Mouse (Mus musculus): ENCODE results near the gene Acot7. TPM values are rescaled to one million over a fixed set of nuclear protein-coding genes. Genes with fewer than 3 reads are reported as not detected.

Acot7 gene
- 0.74 TPM for polyA plus RNA-seq (2014; fragmentation: Illumina TruSeq; extraction: RNeasy Lipid Tissue Mini Kit (QIAGEN cat#74804); ENCODE audit: low replicate concordance)

DNA sequence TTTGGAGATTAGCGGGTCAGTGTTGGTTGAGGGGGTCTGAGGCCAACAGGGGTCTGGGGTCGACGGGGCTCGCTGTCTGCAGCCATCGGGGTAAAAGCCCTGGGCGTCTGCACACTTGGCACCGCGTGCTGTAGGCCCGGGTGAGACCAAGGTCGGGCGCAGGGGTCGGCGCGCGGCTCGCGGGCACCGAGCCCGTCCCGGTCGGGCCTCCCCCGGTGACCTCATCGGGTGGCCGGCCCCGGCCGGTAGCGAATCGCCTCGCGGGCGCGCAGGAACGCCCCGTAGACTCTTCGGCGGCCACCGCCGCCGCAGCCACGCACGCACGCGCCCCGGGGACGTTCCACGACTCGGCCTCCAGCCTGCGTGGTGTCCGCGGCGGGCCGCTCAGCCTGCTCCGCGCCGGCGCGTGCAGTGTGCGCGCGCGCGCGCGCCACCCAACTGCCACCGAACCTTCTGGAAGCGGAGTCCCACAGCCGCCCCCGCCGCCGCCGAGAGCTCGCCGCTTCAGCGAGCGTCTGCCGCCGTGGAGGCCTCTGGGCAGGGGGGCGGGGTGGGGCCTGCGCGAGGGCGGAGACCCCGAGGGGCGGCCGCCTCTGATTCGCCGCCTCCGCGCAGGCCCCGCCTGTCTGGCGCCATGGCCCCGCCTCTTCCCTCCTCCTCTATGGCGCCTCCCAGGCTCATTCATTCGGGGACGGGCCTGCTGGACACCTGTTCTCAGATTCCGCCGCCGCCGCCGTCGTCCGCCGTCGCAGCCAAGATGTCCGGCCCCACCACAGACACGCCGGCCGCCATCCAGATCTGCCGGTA is at the start of gene Acot7:
Acot7 (plus strand) TSS at position 598 of the 807 bp plus-strand sequence.

DNA sequence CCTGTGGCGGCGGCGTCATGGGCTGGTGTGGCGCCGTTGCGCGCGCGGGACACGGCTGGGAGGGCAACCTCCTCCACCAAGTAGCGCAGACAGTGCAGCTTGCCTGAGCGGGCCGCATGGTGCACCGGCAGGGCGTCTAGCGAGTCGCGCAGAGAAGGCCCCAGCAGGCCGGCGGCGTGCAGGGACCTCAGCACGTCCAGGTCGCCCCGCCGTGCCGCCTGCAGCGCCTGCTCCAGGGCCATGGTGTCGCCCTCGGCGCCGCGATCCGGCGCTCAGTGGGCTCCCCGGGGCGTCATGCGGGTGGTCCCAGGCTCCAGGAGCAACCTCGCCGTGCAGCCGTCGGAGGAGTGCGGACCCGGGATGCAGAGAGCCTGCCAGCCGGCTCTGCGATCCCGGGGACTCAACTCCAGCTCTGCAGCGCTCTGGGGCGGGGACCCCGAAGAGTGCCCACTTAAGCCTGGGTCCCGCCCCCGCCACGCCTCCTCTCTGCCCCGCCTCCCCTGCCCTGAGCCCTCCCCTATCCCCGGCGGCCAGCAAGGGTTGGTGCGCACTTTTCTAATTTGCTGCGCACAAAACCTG is 25.9 kb upstream of the Acot7 start, which contains the start of gene Espn:
Espn (minus strand) TSS at position 406 of the 579 bp plus-strand sequence.

DNA sequence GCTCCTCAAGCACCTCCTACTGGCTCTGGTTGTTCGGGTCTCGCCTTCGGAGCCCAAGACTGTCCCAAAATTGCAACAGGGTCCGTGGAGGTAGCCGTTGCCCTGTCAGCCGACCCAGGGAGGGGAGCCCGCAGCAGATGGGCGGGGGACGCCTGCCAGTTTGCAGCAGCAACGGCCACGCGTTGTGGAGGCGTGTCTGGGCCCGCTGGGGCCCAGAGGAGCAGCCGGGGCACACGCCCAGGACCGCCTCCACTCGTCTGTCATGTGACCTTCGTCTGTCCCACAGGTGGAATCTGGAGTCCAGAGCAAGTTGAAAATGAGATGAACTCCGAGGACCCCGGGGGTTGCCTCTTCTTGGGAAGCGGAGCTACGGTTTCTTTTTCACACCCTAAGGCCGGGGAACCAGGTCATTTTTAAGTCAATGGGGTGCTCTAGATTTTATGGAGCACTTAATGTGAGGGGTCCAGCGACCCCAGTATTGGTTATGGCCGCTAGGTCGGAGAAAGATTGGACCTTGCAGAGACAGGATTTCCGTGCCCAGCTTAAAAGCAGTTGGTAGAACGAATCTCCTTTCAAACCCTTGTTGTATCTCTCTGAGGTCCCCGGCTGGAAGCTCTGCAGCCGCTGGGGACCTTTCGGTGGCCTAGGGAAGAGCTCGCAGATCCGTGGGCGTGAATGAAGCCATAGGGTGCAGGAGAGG is 19.2 kb upstream of the Acot7 start, which contains the start of gene Hes2:
Hes2 (plus strand) TSS at position 283 of the 700 bp plus-strand sequence.

DNA sequence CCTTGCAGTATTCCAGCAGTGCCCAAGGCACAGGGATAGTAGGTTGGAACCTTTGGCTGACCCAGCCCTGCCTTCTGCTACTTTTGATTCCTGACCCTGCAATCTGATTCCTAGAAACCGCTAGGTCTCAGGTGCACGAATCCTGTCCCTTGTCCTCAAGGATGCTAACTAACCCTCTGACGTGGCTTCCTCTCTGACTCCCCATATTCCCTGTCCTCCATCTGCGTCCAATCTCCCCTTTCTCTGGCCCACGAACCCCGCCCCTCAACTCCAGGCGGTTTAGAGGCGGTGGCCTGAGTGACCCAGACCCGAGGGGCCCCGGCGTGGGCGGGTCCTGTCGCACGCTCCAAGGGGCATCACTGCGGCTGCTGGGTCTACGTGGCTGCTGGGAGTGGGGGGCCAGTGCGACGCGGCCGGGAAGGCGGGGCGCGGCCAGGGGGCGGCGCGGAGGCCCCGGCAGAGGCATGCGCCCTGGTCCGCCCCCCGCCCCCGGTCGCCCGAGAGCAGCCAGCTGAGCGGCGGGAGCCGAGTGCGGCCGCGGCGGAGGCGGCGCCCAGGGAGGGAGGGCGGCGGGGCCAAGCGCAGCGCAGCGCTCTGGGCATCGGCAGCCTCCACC is 95.8 kb downstream of the Acot7 start, which contains the start of gene Gpr153:
Gpr153 (plus strand) TSS at position 612 of the 616 bp plus-strand sequence.

DNA sequence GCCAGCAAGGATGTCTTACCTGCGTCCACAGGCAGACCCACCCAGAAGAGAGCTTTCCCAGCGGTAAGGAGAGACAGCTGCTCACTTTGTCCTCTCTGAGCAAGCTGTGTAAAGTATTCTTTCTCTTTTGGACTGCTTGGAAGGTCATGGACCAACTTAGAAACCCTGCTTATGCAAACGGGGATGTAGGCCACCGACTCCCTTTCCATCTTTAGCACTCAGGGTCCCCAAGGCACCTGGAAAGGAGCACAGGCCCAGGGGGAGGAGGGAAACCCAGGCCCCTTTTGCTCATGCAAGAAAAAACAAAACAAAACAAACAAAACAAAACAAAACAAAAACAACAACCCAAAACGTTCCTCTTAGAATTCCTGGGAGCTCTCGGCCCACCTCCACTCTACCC is 113.6 kb downstream of the Acot7 start, which contains the start of gene Hes3:
Hes3 (minus strand) TSS at position 101 of the 400 bp plus-strand sequence.

DNA sequence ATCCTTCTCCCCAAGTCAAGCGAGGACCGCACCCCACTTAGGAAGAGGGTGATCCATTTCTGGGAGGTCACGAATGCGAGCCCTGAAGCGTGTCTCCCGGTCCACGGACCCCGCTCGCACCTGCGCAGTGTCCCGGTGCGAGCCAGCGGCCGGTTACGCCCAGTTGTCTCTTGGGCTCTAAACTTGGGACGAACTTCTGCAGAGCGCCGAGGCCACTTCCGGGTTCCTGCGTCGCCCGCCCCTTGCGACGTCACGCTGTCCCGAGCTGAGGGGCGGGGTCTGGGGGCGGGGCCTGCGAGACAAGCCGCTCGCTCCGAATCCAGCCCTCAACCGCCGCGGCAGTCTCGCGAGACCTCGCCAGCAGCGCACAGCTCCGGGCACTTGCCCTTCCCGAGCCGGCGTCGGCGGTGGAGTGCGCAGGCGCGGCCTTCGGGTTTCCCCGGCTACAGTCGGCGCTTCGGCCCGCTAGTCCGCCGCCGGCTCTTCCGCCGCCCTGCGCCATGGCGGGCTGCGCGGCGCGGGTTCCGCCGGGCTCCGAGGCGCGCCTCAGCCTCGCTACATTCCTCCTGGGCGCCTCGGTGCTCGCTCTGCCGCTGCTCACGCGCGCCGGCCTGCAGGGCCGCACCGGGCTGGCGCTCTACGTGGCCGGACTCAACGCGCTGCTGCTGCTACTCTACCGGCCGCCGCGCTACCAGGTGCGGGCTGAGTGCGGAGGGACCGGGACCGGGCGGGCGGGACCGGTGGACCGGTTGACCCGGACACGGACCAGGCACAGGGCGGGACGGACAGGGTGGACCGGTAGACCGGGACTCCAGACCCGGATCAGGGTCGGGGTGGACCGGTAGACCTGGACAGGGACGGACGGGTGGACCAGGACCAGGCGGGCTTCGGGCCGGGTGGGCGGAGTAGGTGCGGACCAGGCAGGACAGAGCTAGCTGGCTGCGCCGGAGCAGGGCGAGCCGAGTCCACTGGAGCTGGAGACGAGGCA is 119.2 kb downstream of the Acot7 start, which contains the start of gene Icmt:
Icmt (plus strand) TSS at position 354 of the 988 bp plus-strand sequence.

DNA sequence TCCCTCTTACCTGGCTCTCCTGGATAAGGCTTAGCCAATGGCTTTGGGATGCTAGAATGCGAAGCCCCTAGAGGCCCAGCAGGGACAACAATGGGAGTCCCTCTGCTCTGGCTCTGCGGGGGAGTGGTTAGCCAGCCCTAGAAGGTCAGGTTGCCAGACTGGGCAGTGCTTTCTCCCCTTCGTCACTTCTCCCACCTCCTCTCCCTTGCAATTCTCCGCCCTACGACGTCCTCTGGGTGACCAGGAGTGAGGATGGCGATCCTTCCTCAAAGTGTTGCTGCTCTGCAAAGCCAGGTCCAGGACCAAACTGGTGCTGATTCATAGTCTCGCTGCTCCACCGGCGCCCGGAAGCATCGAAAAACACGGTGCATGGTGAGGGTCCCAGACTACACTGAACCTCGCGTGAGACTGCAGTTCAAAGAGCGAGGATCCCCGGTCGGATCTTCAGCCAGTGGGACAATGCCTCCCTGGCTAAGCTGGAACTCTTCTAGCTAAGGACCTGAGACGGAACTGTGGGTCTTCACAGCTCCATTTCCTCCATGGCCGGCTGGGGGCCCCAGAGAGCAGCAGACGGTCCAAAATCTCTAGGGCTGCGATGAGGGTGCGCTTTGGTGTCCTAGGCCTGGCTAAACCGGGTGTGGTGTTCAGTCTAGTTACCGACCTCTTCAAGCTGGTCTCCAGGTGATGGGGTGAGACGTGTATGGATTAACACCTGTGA is 140.7 kb downstream of the Acot7 start, which contains the start of gene Rnf207:
Rnf207 (minus strand) TSS at position 477 of the 718 bp plus-strand sequence.

Other genes starting within 250 kb of the Acot7 start
- 17.6 TPM for gene Dnajc11, start 244.4 kb upstream of the Acot7 start, polyA plus RNA-seq (2014; fragmentation: Illumina TruSeq; extraction: RNeasy Lipid Tissue Mini Kit (QIAGEN cat#74804); ENCODE audit: low replicate concordance)
- gene Thap3, start 189.1 kb upstream of the Acot7 start, polyA plus RNA-seq (2014; fragmentation: Illumina TruSeq; extraction: RNeasy Lipid Tissue Mini Kit (QIAGEN cat#74804); ENCODE audit: low replicate concordance) = not detected
- gene Phf13, start 181.9 kb upstream of the Acot7 start, polyA plus RNA-seq (2014; fragmentation: Illumina TruSeq; extraction: RNeasy Lipid Tissue Mini Kit (QIAGEN cat#74804); ENCODE audit: low replicate concordance) = 4.8 TPM
- gene Klhl21, start 169.3 kb upstream of the Acot7 start, polyA plus RNA-seq (2014; fragmentation: Illumina TruSeq; extraction: RNeasy Lipid Tissue Mini Kit (QIAGEN cat#74804); ENCODE audit: low replicate concordance) = 1.1 TPM
- gene Zbtb48, start 150.5 kb upstream of the Acot7 start, polyA plus RNA-seq (2014; fragmentation: Illumina TruSeq; extraction: RNeasy Lipid Tissue Mini Kit (QIAGEN cat#74804); ENCODE audit: low replicate concordance) = 1.3 TPM
- not detected for gene Tas1r1, start 139.6 kb upstream of the Acot7 start, polyA plus RNA-seq (2014; fragmentation: Illumina TruSeq; extraction: RNeasy Lipid Tissue Mini Kit (QIAGEN cat#74804); ENCODE audit: low replicate concordance)
- 9.7 TPM for gene Nol9, start 138.8 kb upstream of the Acot7 start, polyA plus RNA-seq (2014; fragmentation: Illumina TruSeq; extraction: RNeasy Lipid Tissue Mini Kit (QIAGEN cat#74804); ENCODE audit: low replicate concordance)
- not detected for gene Plekhg5, start 105.6 kb upstream of the Acot7 start, polyA plus RNA-seq (2014; fragmentation: Illumina TruSeq; extraction: RNeasy Lipid Tissue Mini Kit (QIAGEN cat#74804); ENCODE audit: low replicate concordance)
- not detected for gene Tnfrsf25, start 62.2 kb upstream of the Acot7 start, polyA plus RNA-seq (2014; fragmentation: Illumina TruSeq; extraction: RNeasy Lipid Tissue Mini Kit (QIAGEN cat#74804); ENCODE audit: low replicate concordance)
- gene Espn, start 25.8 kb upstream of the Acot7 start, polyA plus RNA-seq (2014; fragmentation: Illumina TruSeq; extraction: RNeasy Lipid Tissue Mini Kit (QIAGEN cat#74804); ENCODE audit: low replicate concordance) = 5.0 TPM
- 6.7 TPM for gene Hes2, start 19.3 kb upstream of the Acot7 start, polyA plus RNA-seq (2014; fragmentation: Illumina TruSeq; extraction: RNeasy Lipid Tissue Mini Kit (QIAGEN cat#74804); ENCODE audit: low replicate concordance)
- 0.63 TPM for gene Gpr153, start 96.1 kb downstream of the Acot7 start, polyA plus RNA-seq (2014; fragmentation: Illumina TruSeq; extraction: RNeasy Lipid Tissue Mini Kit (QIAGEN cat#74804); ENCODE audit: low replicate concordance)
- not detected for gene Hes3, start 113.5 kb downstream of the Acot7 start, polyA plus RNA-seq (2014; fragmentation: Illumina TruSeq; extraction: RNeasy Lipid Tissue Mini Kit (QIAGEN cat#74804); ENCODE audit: low replicate concordance)
- 7.0 TPM for gene Icmt, start 119.1 kb downstream of the Acot7 start, polyA plus RNA-seq (2014; fragmentation: Illumina TruSeq; extraction: RNeasy Lipid Tissue Mini Kit (QIAGEN cat#74804); ENCODE audit: low replicate concordance)
- gene Rnf207, start 140.9 kb downstream of the Acot7 start, polyA plus RNA-seq (2014; fragmentation: Illumina TruSeq; extraction: RNeasy Lipid Tissue Mini Kit (QIAGEN cat#74804); ENCODE audit: low replicate concordance) = 0.48 TPM
- gene Rpl22, start 147.6 kb downstream of the Acot7 start, polyA plus RNA-seq (2014; fragmentation: Illumina TruSeq; extraction: RNeasy Lipid Tissue Mini Kit (QIAGEN cat#74804); ENCODE audit: low replicate concordance) = 170 TPM
- 0.07 TPM for gene Chd5, start 160.5 kb downstream of the Acot7 start, polyA plus RNA-seq (2014; fragmentation: Illumina TruSeq; extraction: RNeasy Lipid Tissue Mini Kit (QIAGEN cat#74804); ENCODE audit: low replicate concordance)

Measured in small intestine, adult 10 weeks (tissue).